Mouse (Mus musculus): ENCODE data around the gene Ptbp3.

GRCm38 (mm10) chr4:59536281-59536680 is 12.9 kb downstream of the Ptbp3 start:
- TF ChIP-seq CTCF (IDR thresholded peaks at IDR 0.05) (no peak), EP300 (IDR thresholded peaks at IDR 0.05) (no peak)
